Mouse (Mus musculus): ENCODE results near the gene Lingo1.

DNA sequence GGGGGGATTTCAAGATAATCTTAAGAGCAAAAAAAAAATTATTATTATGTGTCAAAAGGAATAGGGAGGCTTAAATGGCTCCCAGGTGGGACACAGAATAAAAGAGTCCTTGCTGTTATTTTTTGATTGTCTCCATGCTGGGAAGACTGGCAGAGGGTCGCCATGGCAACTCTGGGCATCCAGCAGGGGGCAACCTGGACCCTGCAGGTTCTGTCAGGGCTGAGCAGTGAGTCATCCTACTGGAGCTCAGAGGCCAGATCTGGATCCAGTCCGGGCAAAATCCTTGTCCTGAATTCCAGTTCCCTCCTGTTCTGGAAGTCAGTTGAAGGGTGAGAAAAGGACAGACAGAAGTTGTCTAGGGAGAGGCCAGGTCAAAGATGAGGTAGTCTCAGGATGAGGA lies 144.7 kb downstream of the Lingo1 start:
- TF ChIP-seq POLR2A (IDR thresholded peaks at IDR 0.05; ENCODE audit: extremely low read depth, insufficient read depth, low read length), result no peak
- TF ChIP-seq CTCF (IDR thresholded peaks at IDR 0.05; ENCODE audit: low read depth, low read length), result no peak

Measured in liver, adult 2 months (tissue).